Mouse (Mus musculus): ENCODE results near the gene Prss42.

DNA sequence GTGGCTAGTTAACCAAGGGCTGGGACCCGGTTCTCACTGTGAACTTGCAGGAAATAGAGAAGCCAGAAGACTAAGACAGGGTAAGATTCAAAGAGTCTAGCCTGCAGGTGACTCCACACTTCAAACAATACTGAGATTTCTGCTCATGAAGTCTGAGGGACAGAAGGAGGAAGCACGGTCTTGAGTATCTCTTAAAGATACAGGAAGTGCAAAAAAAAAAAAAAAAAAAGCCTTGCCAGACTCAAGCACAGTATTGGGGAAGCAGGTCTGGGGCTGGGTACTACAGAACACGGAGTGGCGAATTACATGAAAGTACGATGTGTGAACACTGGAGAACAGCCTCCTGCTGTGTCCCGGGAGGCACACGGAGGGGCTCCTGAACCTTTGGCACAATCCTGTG lies 27.9 kb downstream of the Prss42 start:
- TF ChIP-seq POLR2A (IDR thresholded peaks at IDR 0.05; ENCODE audit: insufficient read length, low read depth) (no peak), MAX (IDR thresholded peaks at IDR 0.05; ENCODE audit: low read depth) (no peak), USF1 (IDR thresholded peaks at IDR 0.05; ENCODE audit: low read depth) (no peak), TCF12 (IDR thresholded peaks at IDR 0.05; ENCODE audit: insufficient read depth, poor library complexity, severe bottlenecking) (no peak), SRF (IDR thresholded peaks at IDR 0.05; ENCODE audit: control insufficient read depth, insufficient read length, low read depth) (no peak), MYOD1 (IDR thresholded peaks at IDR 0.05; ENCODE audit: control insufficient read depth in 1 of 3, insufficient read length in 2 of 3, low read depth in 2 of 3) (no peak)

Data from myocyte (in vitro differentiated cells).